Mouse (Mus musculus) MEL (cell line): ENCODE data around the gene Gnl1.

Experiments used
- BHLHE40 ChIP-seq: IDR thresholded peaks from 2 replicates; pipeline ENCODE4 v1.6.1; 2012; ENCODE audit warnings: low read depth, mild to moderate bottlenecking, inconsistent platforms, low read length, improper control_type of control experiment, borderline replicate concordance
- CHD2 ChIP-seq: IDR thresholded peaks from 2 replicates; pipeline ENCODE4 v1.6.1; 2011; ENCODE audit warnings: low read length, improper control_type of control experiment
- CTCF ChIP-seq, 3 experiments: IDR thresholded peaks in 2 of 3; conservative IDR thresholded peaks in 1 of 3; 2 replicates each; pipeline ENCODE4 v1.5.1; 2011 to 2012; ENCODE audit warnings: low read length in 3 of 3, low read depth in 2 of 3, mild to moderate bottlenecking in 2 of 3, improper control_type of control experiment in 1 of 3, inconsistent platforms in 1 of 3, mixed read lengths in 1 of 3, moderate library complexity in 1 of 3; ENCODE audit not compliant: control insufficient read depth in 1 of 3, insufficient read depth in 1 of 3, poor library complexity in 1 of 3, severe bottlenecking in 1 of 3
- EP300 ChIP-seq, 2 experiments: IDR thresholded peaks; 2 replicates each; pipeline ENCODE4 v1.6.1; 2011; ENCODE audit warnings: improper control_type of control experiment in 2 of 2, low read length in 2 of 2, low read depth in 1 of 2, mild to moderate bottlenecking in 1 of 2
- GATA1 ChIP-seq: IDR thresholded peaks from 2 replicates; pipeline ENCODE4 v1.6.1; 2011; ENCODE audit warnings: low read depth, low read length, improper control_type of control experiment
- MAX ChIP-seq: IDR thresholded peaks from 2 replicates; pipeline ENCODE4 v1.6.1; 2011; ENCODE audit warnings: low read length, improper control_type of control experiment
- NRF1 ChIP-seq: IDR thresholded peaks from 2 replicates; pipeline ENCODE4 v1.6.1; 2014; ENCODE audit warnings: low read depth, mild to moderate bottlenecking, inconsistent platforms, low read length, improper control_type of control experiment, moderate library complexity; ENCODE audit not compliant: poor library complexity, insufficient read depth, severe bottlenecking
- POLR2A ChIP-seq, 2 experiments: IDR thresholded peaks; 2 replicates each; pipeline ENCODE4 v1.6.1; 2011 to 2012; ENCODE audit warnings: low read length in 2 of 2, mild to moderate bottlenecking in 2 of 2, control low read depth in 1 of 2, improper control_type of control experiment in 1 of 2, low read depth in 1 of 2, moderate library complexity in 1 of 2; ENCODE audit not compliant: control insufficient read depth in 1 of 2, insufficient read depth in 1 of 2, poor library complexity in 1 of 2
- POLR2AphosphoS2 ChIP-seq: IDR thresholded peaks from 2 replicates; pipeline ENCODE4 v1.6.1; 2011; ENCODE audit warnings: low read length, improper control_type of control experiment
- USF2 ChIP-seq, 2 experiments: IDR thresholded peaks; 2 replicates each; pipeline ENCODE4 v1.6.1; 2011 to 2012; ENCODE audit warnings: improper control_type of control experiment in 2 of 2, low read length in 2 of 2, borderline replicate concordance in 1 of 2, inconsistent platforms in 1 of 2, low read depth in 1 of 2, mild to moderate bottlenecking in 1 of 2; ENCODE audit not compliant: insufficient read depth in 1 of 2

GRCm38 (mm10) chr17:36022922-36023321 is 43.3 kb downstream of the Gnl1 start:
- no peak for TF ChIP-seq CTCF (IDR thresholded peaks at IDR 0.05 in 2 of 3, conservative IDR thresholded peaks at IDR 0.05 in 1 of 3; ENCODE audit: control insufficient read depth in 1 of 3, insufficient read depth in 1 of 3, low read depth in 2 of 3, low read length in 3 of 3, poor library complexity in 1 of 3, severe bottlenecking in 1 of 3)
- no peak for TF ChIP-seq GATA1
- TF ChIP-seq POLR2A (IDR thresholded peaks at IDR 0.05; ENCODE audit: control insufficient read depth in 1 of 2, insufficient read depth in 1 of 2, low read depth in 1 of 2, low read length in 2 of 2, poor library complexity in 1 of 2), result no peak
- TF ChIP-seq CHD2, result no peak
- no peak for TF ChIP-seq NRF1
- TF ChIP-seq POLR2AphosphoS2, result no peak
- TF ChIP-seq EP300 (IDR thresholded peaks at IDR 0.05; ENCODE audit: low read depth in 1 of 2, low read length in 2 of 2), result no peak
- TF ChIP-seq MAX, result no peak
- no peak for TF ChIP-seq USF2 (IDR thresholded peaks at IDR 0.05; ENCODE audit: borderline replicate concordance in 1 of 2, insufficient read depth in 1 of 2, low read depth in 1 of 2, low read length in 2 of 2)
- no peak for TF ChIP-seq BHLHE40
